Mouse (Mus musculus) adrenal gland, adult (tissue): ENCODE results near the gene Hsd17b1.

Source experiments
- DNase-seq, 2 experiments: peaks; one replicate each; pipeline ENCODE4 v3.0.0; 2022 to 2023; ENCODE audit warnings: low spot score in 1 of 2; ENCODE audit not compliant: inconsistent age in 2 of 2

The Hsd17b1 gene

GRCm38 (mm10) chr11:101078121-101078520, at the start of gene Hsd17b1:
Gene Hsd17b1, plus strand, starts transcription at chr11:101078411.
- peak in 1 of 2 experiments; percentile 62 for DNase-seq

- DNase-seq, result no peak
Observed at GRCm38 (mm10) chr11:101029320-101029719, 48.9 kb upstream of the Hsd17b1 start.

- DNase-seq, result no peak
Observed at GRCm38 (mm10) chr11:101030136-101030807, 47.9 kb upstream of the Hsd17b1 start.

GRCm38 (mm10) chr11:101030808-101031156, 47.4 kb upstream of the Hsd17b1 start:
- no peak for DNase-seq

GRCm38 (mm10) chr11:101031470-101031869, 46.7 kb upstream of the Hsd17b1 start:
- DNase-seq, result no peak

GRCm38 (mm10) chr11:101033856-101034500, 44.2 kb upstream of the Hsd17b1 start:
- peak; percentile 67 to 71 for DNase-seq

- peak; percentile 77 to 91 for DNase-seq
Observed at GRCm38 (mm10) chr11:101034614-101035327, 43.4 kb upstream of the Hsd17b1 start.

- DNase-seq, result peak in 1 of 2 experiments; percentile 59
Observed at GRCm38 (mm10) chr11:101035328-101035695, 42.9 kb upstream of the Hsd17b1 start.

GRCm38 (mm10) chr11:101037795-101038194, 40.4 kb upstream of the Hsd17b1 start:
- no peak for DNase-seq

- DNase-seq, result no peak
Observed at GRCm38 (mm10) chr11:101045826-101046225, 32.4 kb upstream of the Hsd17b1 start.

- DNase-seq, result peak in 1 of 2 experiments; percentile 40
Observed at GRCm38 (mm10) chr11:101046440-101046839, 31.8 kb upstream of the Hsd17b1 start.

- DNase-seq, result no peak
Observed at GRCm38 (mm10) chr11:101047502-101047901, 30.7 kb upstream of the Hsd17b1 start.

- no peak for DNase-seq
Observed at GRCm38 (mm10) chr11:101050359-101050758, 27.9 kb upstream of the Hsd17b1 start.

- DNase-seq, result peak in 1 of 2 experiments; percentile 57
Observed at GRCm38 (mm10) chr11:101051051-101051493, 27.1 kb upstream of the Hsd17b1 start.

GRCm38 (mm10) chr11:101051617-101052016, 26.6 kb upstream of the Hsd17b1 start:
- DNase-seq, result no peak

- DNase-seq, result peak in 1 of 2 experiments; percentile 53
Observed at GRCm38 (mm10) chr11:101052751-101053473, 25.3 kb upstream of the Hsd17b1 start.

GRCm38 (mm10) chr11:101053974-101054373, 24.2 kb upstream of the Hsd17b1 start:
- DNase-seq, result peak in 1 of 2 experiments; percentile 46

- peak in 1 of 2 experiments; percentile 40 for DNase-seq
Observed at GRCm38 (mm10) chr11:101055418-101055817, 22.8 kb upstream of the Hsd17b1 start.

- peak; percentile 37 to 71 for DNase-seq
Observed at GRCm38 (mm10) chr11:101056885-101057284, 21.3 kb upstream of the Hsd17b1 start.

- DNase-seq, result peak; percentile 84 to 95
Observed at GRCm38 (mm10) chr11:101057860-101058259, 20.4 kb upstream of the Hsd17b1 start.

- peak; percentile 38 to 66 for DNase-seq
Observed at GRCm38 (mm10) chr11:101058726-101059125, 19.5 kb upstream of the Hsd17b1 start.
